Mouse (Mus musculus): ENCODE measurements around the gene Olfr1378. TPM values are rescaled to one million over a fixed set of nuclear protein-coding genes. Genes with fewer than 3 reads are reported as not detected.

The Olfr1378 gene
- polyA plus RNA-seq, 1 experiment = not detected

GRCm38 (mm10) chr11:50943506-50943905 lies 22.8 kb upstream of the Olfr1378 start, which contains the start of gene 4933414I15Rik:
Gene 4933414I15Rik, minus strand, starts transcription at chr11:50943765.
- TF ChIP-seq CTCF (IDR thresholded peaks at IDR 0.05; ENCODE audit: control insufficient read depth, insufficient read depth, low read length) (no peak), POLR2A (IDR thresholded peaks at IDR 0.05; ENCODE audit: borderline replicate concordance, control insufficient read depth, low read depth, low read length) (no peak)
- 79% methylated on average over 14 of the region's 14 CpGs for WGBS

GRCm38 (mm10) chr11:50952290-50952689 lies 14.0 kb upstream of the Olfr1378 start:
- TF ChIP-seq CTCF (IDR thresholded peaks at IDR 0.05; ENCODE audit: control insufficient read depth, insufficient read depth, low read length) = no peak
- no peak for TF ChIP-seq POLR2A (IDR thresholded peaks at IDR 0.05; ENCODE audit: borderline replicate concordance, control insufficient read depth, low read depth, low read length)
- Histone ChIP-seq H3K4me1 (ENCODE audit: control insufficient read depth, insufficient read depth, low read length) (no peaks in the 10 kb centered on the region), H3K27ac (ENCODE audit: control insufficient read depth, insufficient read depth, low read depth, low read length, poor library complexity) (no peak overlapping the region), H3K4me3 (replicated peaks; ENCODE audit: control insufficient read depth, low read depth, low read length) (no peak overlapping the region)
- WGBS = 41% methylated on average over 14 of the region's 14 CpGs

More at GRCm38 (mm10) chr11:50943506-50943905, 22.8 kb upstream of the Olfr1378 start, which contains the start of gene 4933414I15Rik:
- Histone ChIP-seq H3K4me3 (replicated peaks; ENCODE audit: control insufficient read depth, low read depth, low read length) (no peak within 1 kb of the TSS), H3K4me1 (ENCODE audit: control insufficient read depth, insufficient read depth, low read length) (no peaks in the 10 kb centered on the region), H3K27ac (ENCODE audit: control insufficient read depth, insufficient read depth, low read depth, low read length, poor library complexity) (no peak within 1 kb of the TSS)

- Histone ChIP-seq H3K4me1 (ENCODE audit: control insufficient read depth, insufficient read depth, low read length) (no peaks in the 10 kb centered on the region), H3K4me3 (replicated peaks; ENCODE audit: control insufficient read depth, low read depth, low read length) (no peak within 1 kb of the TSS), H3K27ac (ENCODE audit: control insufficient read depth, insufficient read depth, low read depth, low read length, poor library complexity) (no peak within 1 kb of the TSS)
- WGBS = 82% methylated on average over 6 of the region's 6 CpGs
- no peak for TF ChIP-seq POLR2A (IDR thresholded peaks at IDR 0.05; ENCODE audit: borderline replicate concordance, control insufficient read depth, low read depth, low read length)
- no peak for TF ChIP-seq CTCF (IDR thresholded peaks at IDR 0.05; ENCODE audit: control insufficient read depth, insufficient read depth, low read length)
Measured at GRCm38 (mm10) chr11:50953665-50954064, 12.7 kb upstream of the Olfr1378 start, which contains the start of gene Prop1. Gene Prop1, minus strand, starts transcription at chr11:50953765.

- no peak overlapping the region for H3K27ac ChIP-seq (ENCODE audit: control insufficient read depth, insufficient read depth, low read depth, low read length, poor library complexity)
- no peak for TF ChIP-seq CTCF (IDR thresholded peaks at IDR 0.05; ENCODE audit: control insufficient read depth, insufficient read depth, low read length)
- TF ChIP-seq POLR2A (IDR thresholded peaks at IDR 0.05; ENCODE audit: borderline replicate concordance, control insufficient read depth, low read depth, low read length) = no peak
- H3K4me1 ChIP-seq (ENCODE audit: control insufficient read depth, insufficient read depth, low read length) = no peaks in the 10 kb centered on the region
- WGBS = 2% methylated on average over 2 of the region's 2 CpGs
- H3K4me3 ChIP-seq (replicated peaks; ENCODE audit: control insufficient read depth, low read depth, low read length) = no peak overlapping the region
Measured at GRCm38 (mm10) chr11:50964886-50965285, 1.4 kb upstream of the Olfr1378 start.

DNA sequence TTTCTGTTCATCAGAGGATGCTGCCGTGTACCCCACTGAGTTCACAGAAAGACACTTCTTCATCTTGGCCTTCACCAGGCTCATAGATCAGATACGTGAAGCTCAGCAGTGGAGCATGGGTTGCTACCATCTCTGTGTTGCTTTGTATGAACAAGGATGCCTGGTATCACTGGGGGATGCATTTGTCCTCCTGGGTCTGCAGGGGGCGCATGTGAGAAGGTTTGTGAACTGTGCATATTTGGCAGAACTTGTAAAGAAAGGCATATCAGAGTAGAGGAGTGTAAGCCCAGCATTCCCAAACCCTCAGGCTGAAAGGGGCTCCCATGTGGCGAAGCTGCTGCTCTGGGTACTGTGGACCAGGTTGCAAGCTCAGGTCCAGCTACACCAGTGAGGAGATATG lies 10.9 kb downstream of the Olfr1378 start:
- Histone ChIP-seq H3K27ac (ENCODE audit: control insufficient read depth, insufficient read depth, low read depth, low read length, poor library complexity) (no peak overlapping the region), H3K4me3 (replicated peaks; ENCODE audit: control insufficient read depth, low read depth, low read length) (no peak overlapping the region), H3K4me1 (ENCODE audit: control insufficient read depth, insufficient read depth, low read length) (no peaks in the 10 kb centered on the region)
- TF ChIP-seq POLR2A (IDR thresholded peaks at IDR 0.05; ENCODE audit: borderline replicate concordance, control insufficient read depth, low read depth, low read length) = no peak
- no peak for TF ChIP-seq CTCF (IDR thresholded peaks at IDR 0.05; ENCODE audit: control insufficient read depth, insufficient read depth, low read length)
- 73% methylated on average over 4 of the region's 4 CpGs for WGBS

DNA sequence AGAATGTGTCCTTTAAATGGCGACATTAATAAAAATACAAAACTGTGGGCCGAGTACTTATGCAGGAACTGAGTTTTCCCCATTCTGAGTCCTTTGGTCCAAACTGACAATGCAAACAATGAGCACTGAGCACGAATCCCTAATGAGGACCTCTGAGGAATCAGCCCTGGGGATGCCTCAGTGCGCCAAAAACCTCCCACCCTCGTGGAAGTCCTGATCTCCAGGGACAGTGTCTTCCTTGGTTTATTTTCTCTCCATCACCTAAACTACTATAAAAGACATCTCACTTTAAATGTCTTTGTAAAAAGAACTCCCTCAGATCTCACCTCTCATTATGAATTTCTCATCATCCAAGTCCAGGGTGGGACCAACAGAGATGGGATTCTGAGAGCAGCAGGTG lies 15.3 kb downstream of the Olfr1378 start, which contains the start of gene Olfr1377:
Gene Olfr1377 (plus strand): TSS at position 301 of the 400 bp plus-strand sequence.
- no peak for TF ChIP-seq POLR2A (IDR thresholded peaks at IDR 0.05; ENCODE audit: borderline replicate concordance, control insufficient read depth, low read depth, low read length)
- no peak for TF ChIP-seq CTCF (IDR thresholded peaks at IDR 0.05; ENCODE audit: control insufficient read depth, insufficient read depth, low read length)
- H3K27ac ChIP-seq (ENCODE audit: control insufficient read depth, insufficient read depth, low read depth, low read length, poor library complexity) = no peak within 1 kb of the TSS
- no peak within 1 kb of the TSS for H3K4me3 ChIP-seq (replicated peaks; ENCODE audit: control insufficient read depth, low read depth, low read length)
- H3K4me1 ChIP-seq (ENCODE audit: control insufficient read depth, insufficient read depth, low read length) = no peaks in the 10 kb centered on the region
- 65% methylated on average over 5 of the region's 5 CpGs for WGBS

GRCm38 (mm10) chr11:51003296-51003695 lies 37.0 kb downstream of the Olfr1378 start, which contains the start of gene Olfr51:
Gene Olfr51, plus strand, starts transcription at chr11:51003596.
- TF ChIP-seq POLR2A (IDR thresholded peaks at IDR 0.05; ENCODE audit: borderline replicate concordance, control insufficient read depth, low read depth, low read length) = no peak
- TF ChIP-seq CTCF (IDR thresholded peaks at IDR 0.05; ENCODE audit: control insufficient read depth, insufficient read depth, low read length) = no peak
- Histone ChIP-seq H3K4me3 (replicated peaks; ENCODE audit: control insufficient read depth, low read depth, low read length) (no peak within 1 kb of the TSS), H3K27ac (ENCODE audit: control insufficient read depth, insufficient read depth, low read depth, low read length, poor library complexity) (no peak within 1 kb of the TSS), H3K4me1 (ENCODE audit: control insufficient read depth, insufficient read depth, low read length) (no peaks in the 10 kb centered on the region)
- 69% methylated on average over 5 of the region's 5 CpGs for whole genome bisulfite sequencing

DNA sequence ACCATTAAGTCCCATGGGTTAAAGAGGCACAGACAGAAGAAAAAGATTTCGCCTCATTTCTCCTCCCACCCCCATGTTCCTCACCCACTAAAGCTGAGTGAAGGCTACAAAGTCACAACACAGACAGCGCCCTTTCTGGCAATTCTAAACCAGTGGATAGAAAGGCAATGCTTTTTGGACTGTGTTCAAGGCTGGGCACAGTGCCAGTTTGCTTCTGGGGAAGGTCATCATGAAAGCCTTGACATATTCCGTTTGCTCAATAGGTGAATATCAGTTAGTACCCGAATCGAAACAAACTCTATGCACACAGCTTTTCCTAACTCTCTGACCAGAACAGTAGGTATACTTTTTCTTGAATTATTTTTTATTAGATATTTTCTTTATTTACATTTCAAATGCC lies 45.5 kb downstream of the Olfr1378 start:
- WGBS = 75% methylated on average over 5 of the region's 5 CpGs
- TF ChIP-seq POLR2A (IDR thresholded peaks at IDR 0.05; ENCODE audit: borderline replicate concordance, control insufficient read depth, low read depth, low read length) (no peak), CTCF (IDR thresholded peaks at IDR 0.05; ENCODE audit: control insufficient read depth, insufficient read depth, low read length) (no peak)
- H3K27ac ChIP-seq (ENCODE audit: control insufficient read depth, insufficient read depth, low read depth, low read length, poor library complexity) = no peak overlapping the region
- H3K4me1 ChIP-seq (ENCODE audit: control insufficient read depth, insufficient read depth, low read length) = no peaks in the 10 kb centered on the region
- H3K4me3 ChIP-seq (replicated peaks; ENCODE audit: control insufficient read depth, low read depth, low read length) = no peak overlapping the region

- Histone ChIP-seq H3K4me1 (ENCODE audit: control insufficient read depth, insufficient read depth, low read length) (no peaks in the 10 kb centered on the region), H3K4me3 (replicated peaks; ENCODE audit: control insufficient read depth, low read depth, low read length) (no peak within 1 kb of the TSS), H3K27ac (ENCODE audit: control insufficient read depth, insufficient read depth, low read depth, low read length, poor library complexity) (no peak within 1 kb of the TSS)
- 50% methylated on average over 1 of the region's 1 CpGs for WGBS
- TF ChIP-seq CTCF (IDR thresholded peaks at IDR 0.05; ENCODE audit: control insufficient read depth, insufficient read depth, low read length) (no peak), POLR2A (IDR thresholded peaks at IDR 0.05; ENCODE audit: borderline replicate concordance, control insufficient read depth, low read depth, low read length) (no peak)
Measured at GRCm38 (mm10) chr11:51013936-51014335, 47.6 kb downstream of the Olfr1378 start, which contains the start of gene Olfr54. Gene Olfr54, plus strand, starts transcription at chr11:51014236.
